Comparison of ENCODE assay signal across 21 mouse cellular contexts in the genomic region with DNA sequence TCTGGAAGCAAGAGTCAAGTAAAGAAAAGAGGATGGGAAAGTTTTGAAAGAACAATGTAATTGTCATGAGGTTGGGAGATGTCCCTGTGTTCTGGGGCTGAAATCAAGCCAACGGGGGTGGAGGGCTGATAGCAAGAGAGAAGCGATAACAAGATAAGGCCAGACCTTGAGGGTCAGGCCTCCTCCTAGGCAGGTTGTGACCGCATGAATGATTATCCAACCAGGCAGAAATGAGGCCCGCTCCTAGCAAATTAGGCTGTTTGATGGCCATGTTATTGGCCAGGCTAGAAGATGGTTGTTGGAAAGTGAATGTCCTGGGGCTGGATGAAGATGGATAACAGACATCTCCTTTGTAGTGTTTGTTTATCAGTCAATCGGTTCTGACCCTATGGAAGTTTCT.
"Had no signal": no experiment of that assay in that cellular context is flagged by ENCODE, and none has a peak within 500 bp of the region (broad histone marks: within the 10 kb centered on the region; RNA-seq: fewer than 3 reads in every experiment).

No protein-coding gene starts in this region.

- H3K4me3 ChIP-seq: liver, embryonic 15.5 days; lung, embryonic 15.5 days; megakaryocyte, embryonic 14.5 days; midbrain, embryonic 13.5 days; midbrain, embryonic 15.5 days; neural tube, embryonic 13.5 days; neural tube, embryonic 15.5 days; stomach, embryonic 15.5 days had no signal

- DNase-seq: liver, postnatal 0 days; lung, adult 2 months; lung, postnatal 14 days; lung, postnatal 36 days; right cerebral cortex, adult 18-20 months; right cerebral cortex, postnatal 25 days; right cerebral cortex, postnatal 4 days; spleen, adult 18-20 months; thymus, adult 2 months; thymus, postnatal 25 days; thymus, postnatal 4 days had no signal

- H3K27ac ChIP-seq: liver, embryonic 15.5 days; lung, embryonic 15.5 days; macrophage; midbrain, embryonic 13.5 days; midbrain, embryonic 15.5 days; neural tube, embryonic 13.5 days; neural tube, embryonic 15.5 days; stomach, embryonic 15.5 days; stomach, postnatal 0 days had no signal
